Mouse (Mus musculus): ENCODE data around the gene Sfi1. TPM values are rescaled to one million over a fixed set of nuclear protein-coding genes. Genes with fewer than 3 reads are reported as not detected.
"Not testable (repeated sequence)": the region's sequence is repeated elsewhere in the genome, so short reads cannot be mapped to it uniquely, and the experiment has no call there.

The Sfi1 gene
- polyA plus RNA-seq, 1 experiment from 2014 or later: 16.3 TPM

GRCm38 (mm10) chr11:3106154-3106553, 87.1 kb downstream of the Sfi1 start:
- WGBS: 87% methylated on average over 3 of the region's 3 CpGs
- H3K4me1 ChIP-seq: no peaks in the 10 kb centered on the region
- H3K27me3 ChIP-seq: no peaks in the 10 kb centered on the region
- ATAC-seq (ENCODE audit: low FRiP score, low read depth): no peak
- H3K4me2 ChIP-seq (replicated peaks): no peak overlapping the region
- H3K9me3 ChIP-seq: peaks cover 64% of the 10 kb centered on the region
- H3K4me3 ChIP-seq: no peak overlapping the region
- H3K27ac ChIP-seq (replicated peaks): no peak overlapping the region
- 0 out of 2 replicates have a peak, but pooled peaks cover under 1% of the 10 kb centered on the region for H3K36me3 ChIP-seq
- no peak overlapping the region for H3K9ac ChIP-seq (replicated peaks)

DNA sequence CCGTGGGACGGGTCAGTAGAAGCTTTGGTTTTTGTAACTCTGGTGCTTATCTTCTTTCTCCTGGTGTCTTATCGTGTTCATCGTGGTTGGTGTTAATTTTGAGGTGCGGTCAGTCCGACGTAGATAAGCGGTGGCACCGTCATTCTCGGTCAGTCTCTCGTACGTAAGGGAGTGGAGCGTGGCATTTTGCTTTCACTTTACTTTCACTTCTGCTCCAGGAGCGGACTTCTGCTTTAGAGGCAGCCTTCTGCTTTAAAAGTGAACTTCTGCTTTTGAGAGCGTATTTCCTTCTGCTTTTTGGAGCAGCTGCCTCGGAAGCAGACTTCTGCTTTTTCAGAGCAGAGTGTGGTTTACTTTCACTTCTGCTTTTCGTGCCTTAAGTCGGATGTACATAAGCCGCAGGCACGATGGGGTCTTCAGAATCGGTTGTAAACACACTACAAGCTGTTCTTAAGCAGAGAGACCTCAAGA, 88.0 kb downstream of the Sfi1 start:
- no peak overlapping the region for H3K4me2 ChIP-seq (replicated peaks)
- no peak overlapping the region for H3K27ac ChIP-seq (replicated peaks)
- H3K9me3 ChIP-seq: peaks cover 62% of the 10 kb centered on the region
- no peaks in the 10 kb centered on the region for H3K27me3 ChIP-seq
- H3K36me3 ChIP-seq: 0 out of 2 replicates have a peak, but pooled peaks cover 3% of the 10 kb centered on the region
- H3K9ac ChIP-seq (replicated peaks): no peak overlapping the region
- no peaks in the 10 kb centered on the region for H3K4me1 ChIP-seq
- no peak for ATAC-seq (ENCODE audit: low FRiP score, low read depth)
- 91% methylated on average over 21 of the region's 21 CpGs for WGBS
- no peak overlapping the region for H3K4me3 ChIP-seq

DNA sequence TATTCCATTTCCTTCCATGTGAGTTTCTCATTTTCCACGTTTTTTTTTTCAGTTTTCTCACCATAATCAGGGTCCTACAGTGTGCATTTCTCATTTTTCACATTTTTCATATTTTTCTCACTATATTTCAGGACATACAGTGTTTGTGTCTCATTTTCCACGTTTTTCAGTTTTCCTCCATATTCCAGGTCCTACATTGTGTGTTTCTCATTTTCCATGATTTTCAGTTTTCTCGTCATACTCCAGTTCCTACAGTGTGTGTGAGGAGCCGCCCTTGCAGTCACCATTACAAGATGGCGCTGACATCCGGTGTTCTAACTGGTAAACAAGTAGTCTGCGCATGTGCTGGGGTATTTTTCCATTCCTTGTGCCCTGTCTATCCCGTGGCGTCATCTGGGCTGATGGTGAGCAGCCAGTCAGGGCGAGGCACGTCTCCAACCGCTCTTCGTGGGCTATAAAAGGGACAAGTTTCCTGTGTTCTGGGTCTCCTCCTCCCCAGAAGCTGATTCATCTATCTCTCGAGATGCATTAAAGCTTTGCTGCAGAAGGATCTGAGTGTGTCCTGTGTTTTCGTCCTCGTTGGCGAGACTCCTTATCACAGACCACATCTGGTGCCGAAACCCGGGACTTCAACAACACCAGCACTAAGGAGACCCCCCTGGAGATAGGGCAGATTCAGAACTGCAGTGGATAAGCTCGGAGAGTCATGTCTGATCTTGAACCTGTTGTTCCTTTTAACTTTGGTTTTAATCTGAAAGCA, 88.6 kb downstream of the Sfi1 start:
- peaks cover 66% of the 10 kb centered on the region for H3K9me3 ChIP-seq
- ATAC-seq (ENCODE audit: low FRiP score, low read depth): not testable (repeated sequence)
- 84% methylated on average over 20 of the region's 20 CpGs for WGBS

GRCm38 (mm10) chr11:3103619-3104164, 89.6 kb downstream of the Sfi1 start:
- ATAC-seq (ENCODE audit: low FRiP score, low read depth): peak; percentile 56; the same call in 1 of the 2 replicates
- no peaks in the 10 kb centered on the region for H3K4me1 ChIP-seq
- no peak overlapping the region for H3K9ac ChIP-seq (replicated peaks)
- H3K9me3 ChIP-seq: peaks cover 65% of the 10 kb centered on the region
- H3K4me3 ChIP-seq: no peak overlapping the region
- no peaks in the 10 kb centered on the region for H3K27me3 ChIP-seq
- H3K36me3 ChIP-seq: 0 out of 2 replicates have a peak, but pooled peaks cover 3% of the 10 kb centered on the region
- 63% methylated on average over 7 of the region's 7 CpGs for WGBS
- H3K4me2 ChIP-seq (replicated peaks): no peak overlapping the region
- no peak overlapping the region for H3K27ac ChIP-seq (replicated peaks)

More for the DNA sequence above, 88.6 kb downstream of the Sfi1 start:
- not testable (repeated sequence) for H3K36me3 ChIP-seq; H3K9ac ChIP-seq (replicated peaks); H3K4me1 ChIP-seq; H3K4me2 ChIP-seq (replicated peaks); H3K4me3 ChIP-seq; H3K27ac ChIP-seq (replicated peaks); H3K27me3 ChIP-seq

GRCm38 (mm10) chr11:3102626-3103025, 90.6 kb downstream of the Sfi1 start:
- not testable (repeated sequence) for H3K4me1 ChIP-seq; H3K27ac ChIP-seq (replicated peaks); H3K4me2 ChIP-seq (replicated peaks); ATAC-seq (ENCODE audit: low FRiP score, low read depth); H3K36me3 ChIP-seq; H3K4me3 ChIP-seq; H3K27me3 ChIP-seq; H3K9ac ChIP-seq (replicated peaks)
- 71% methylated on average over 7 of the region's 7 CpGs for WGBS
- H3K9me3 ChIP-seq: peaks cover 58% of the 10 kb centered on the region

DNA sequence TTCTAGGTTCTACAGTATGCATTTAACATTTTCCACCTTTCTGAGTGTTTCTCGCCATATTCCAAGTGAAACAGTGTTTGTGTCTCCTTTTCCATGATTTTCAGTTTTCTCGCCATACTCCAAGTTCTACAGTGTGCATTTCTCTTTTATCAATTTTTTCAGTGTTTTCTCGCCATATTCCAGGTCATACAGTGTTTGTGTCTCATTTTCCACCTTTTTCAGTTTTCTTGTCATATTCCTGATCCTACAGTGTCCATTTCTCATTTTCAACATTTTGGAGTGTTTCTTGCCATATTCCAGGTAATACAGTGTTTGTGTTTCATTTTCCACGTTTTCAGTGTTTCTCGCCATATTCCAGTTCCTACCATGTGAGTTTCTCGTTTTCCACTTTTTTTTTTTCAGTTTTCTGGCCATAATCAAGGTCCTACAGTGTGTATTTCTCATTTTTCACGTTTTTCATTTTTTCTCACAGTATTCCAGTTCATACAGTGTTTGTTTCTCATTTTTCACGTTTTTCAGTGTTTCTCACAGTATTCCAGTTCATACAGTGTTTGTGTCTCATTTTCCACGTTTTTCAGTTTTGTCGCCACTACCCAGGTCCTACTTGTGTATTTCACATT, 91.3 kb downstream of the Sfi1 start:
- ATAC-seq (ENCODE audit: low FRiP score, low read depth): no peak
- no peak overlapping the region for H3K4me3 ChIP-seq
- no peak overlapping the region for H3K27ac ChIP-seq (replicated peaks)
- H3K4me2 ChIP-seq (replicated peaks): no peak overlapping the region
- H3K9me3 ChIP-seq: peaks cover 56% of the 10 kb centered on the region
- no peaks in the 10 kb centered on the region for H3K27me3 ChIP-seq
- H3K9ac ChIP-seq (replicated peaks): no peak overlapping the region
- H3K36me3 ChIP-seq: 0 out of 2 replicates have a peak, but pooled peaks cover 3% of the 10 kb centered on the region
- 69% methylated on average over 10 of the region's 10 CpGs for WGBS
- no peaks in the 10 kb centered on the region for H3K4me1 ChIP-seq

- Histone ChIP-seq H3K36me3 (0 out of 2 replicates have a peak, but pooled peaks cover 3% of the 10 kb centered on the region), H3K4me2 (replicated peaks) (no peak overlapping the region), H3K4me3 (no peak overlapping the region), H3K9me3 (peaks cover 50% of the 10 kb centered on the region), H3K4me1 (no peaks in the 10 kb centered on the region), H3K27me3 (no peaks in the 10 kb centered on the region), H3K27ac (replicated peaks) (no peak overlapping the region), H3K9ac (replicated peaks) (no peak overlapping the region)
- 74% methylated on average over 25 of the region's 25 CpGs for WGBS
- peak; percentile 70; the same call in 1 of the 2 replicates for ATAC-seq (ENCODE audit: low FRiP score, low read depth)
These were observed 92.0 kb downstream of the Sfi1 start for GRCm38 (mm10) chr11:3101072-3101874.

- WGBS: 72% methylated on average over 12 of the region's 12 CpGs
- not testable (repeated sequence) for H3K9ac ChIP-seq (replicated peaks); H3K27ac ChIP-seq (replicated peaks); H3K36me3 ChIP-seq; H3K4me1 ChIP-seq; H3K4me2 ChIP-seq (replicated peaks); H3K4me3 ChIP-seq; H3K27me3 ChIP-seq
- ATAC-seq (ENCODE audit: low FRiP score, low read depth): 0 out of 2 replicates have a peak, but pooled peaks have one; percentile 41
- peaks cover 40% of the 10 kb centered on the region for H3K9me3 ChIP-seq
These were observed 93.1 kb downstream of the Sfi1 start for GRCm38 (mm10) chr11:3100066-3100645.

Other genes with a start within 250 kb of the Sfi1 start
- 59.6 and 60.9 TPM in 2 replicates for gene Eif4enif1, start 8.9 kb upstream of the Sfi1 start, polyA plus RNA-seq (2016; fragmentation: Nextera tagmentation; extraction: Ambion mirVana)
- gene Drg1, start 73.0 kb upstream of the Sfi1 start, polyA plus RNA-seq (2016; fragmentation: Nextera tagmentation; extraction: Ambion mirVana): 264 and 285 TPM in 2 replicates
- gene Patz1, start 95.4 kb upstream of the Sfi1 start, polyA plus RNA-seq (2016; fragmentation: Nextera tagmentation; extraction: Ambion mirVana): 140 and 154 TPM in 2 replicates
- 17.3 TPM in 2 replicates for gene Pik3ip1, start 136.9 kb upstream of the Sfi1 start, polyA plus RNA-seq (2016; fragmentation: Nextera tagmentation; extraction: Ambion mirVana)
- 94.3 and 102 TPM in 2 replicates for gene Limk2, start 215.7 kb upstream of the Sfi1 start, polyA plus RNA-seq (2016; fragmentation: Nextera tagmentation; extraction: Ambion mirVana)